Mouse (Mus musculus) E14TG2a.4 (cell line): ENCODE data around the gene Otx2.
"Not testable (repeated sequence)": the region's sequence is repeated elsewhere in the genome, so short reads cannot be mapped to it uniquely, and the experiment has no call there.

Experiments used
- CTCF ChIP-seq: conservative IDR thresholded peaks from 2 replicates; pipeline ENCODE4 v1.5.1; 2014; ENCODE audit warnings: low read length
- NANOG ChIP-seq: IDR thresholded peaks from 2 replicates; pipeline ENCODE4 v1.6.1; 2014; ENCODE audit warnings: borderline replicate concordance, low read length, mixed read lengths

DNA sequence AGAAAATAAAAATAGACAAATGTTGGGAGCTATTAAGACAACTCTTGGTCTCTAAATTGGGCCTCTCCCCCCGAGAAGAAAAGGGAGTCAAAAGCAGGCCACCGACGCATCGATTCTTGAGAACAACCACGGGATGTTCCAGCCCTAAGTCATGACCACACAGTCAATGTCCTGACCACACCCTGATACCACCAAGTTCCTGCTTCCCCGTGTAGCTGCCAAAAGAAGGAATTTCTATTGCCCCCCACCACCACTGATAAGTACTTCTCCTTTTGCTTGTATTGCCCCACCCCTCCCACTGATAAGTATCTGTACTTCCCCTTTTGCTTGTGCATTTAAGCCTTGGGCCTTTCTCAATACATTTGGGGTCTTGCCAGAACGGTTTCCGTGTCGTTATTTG lies 50.9 kb downstream of the Otx2 start:
- TF ChIP-seq CTCF, NANOG: not testable (repeated sequence)
